Mouse (Mus musculus): ENCODE data around the gene Rnh1. TPM values are rescaled to one million over a fixed set of nuclear protein-coding genes. Genes with fewer than 3 reads are reported as not detected.

Gene Rnh1
- 53.6 TPM for polyA plus RNA-seq (2015; fragmentation: Illumina TruSeq; extraction: RNeasy Lipid Tissue Mini Kit (QIAGEN cat#74804); ENCODE audit: low read depth, low replicate concordance)

GRCm38 (mm10) chr7:141172116-141173006 lies at the start of gene Rnh1:
Gene Rnh1 (minus strand): TSS chr7:141172857.

GRCm38 (mm10) chr7:141215101-141215879 lies 42.6 kb upstream of the Rnh1 start, which contains the start of gene Rassf7:
Gene Rassf7 (plus strand): TSS chr7:141215860.

GRCm38 (mm10) chr7:141213605-141214235 lies 41.1 kb upstream of the Rnh1 start, which contains the start of gene Lmntd2:
Gene Lmntd2 (minus strand): TSS chr7:141214080.

GRCm38 (mm10) chr7:141193948-141194347 lies 21.3 kb upstream of the Rnh1 start, which contains the start of the genes Hras and Lrrc56:
Gene Hras (minus strand): TSS chr7:141194005.
Gene Lrrc56 (plus strand): TSS chr7:141194157.

GRCm38 (mm10) chr7:141122245-141122644 lies 50.4 kb downstream of the Rnh1 start, which contains the start of gene Ptdss2:
Gene Ptdss2 (plus strand): TSS chr7:141122382.

GRCm38 (mm10) chr7:141117636-141118035 lies 55.0 kb downstream of the Rnh1 start, which contains the start of gene Ano9:
Gene Ano9 (minus strand): TSS chr7:141117806.

Other genes starting within 250 kb of the Rnh1 start
- 4.3 TPM for gene Pgghg, start 231.5 kb downstream of the Rnh1 start, polyA plus RNA-seq (2015; fragmentation: Illumina TruSeq; extraction: RNeasy Lipid Tissue Mini Kit (QIAGEN cat#74804); ENCODE audit: low read depth, low replicate concordance)
- not detected for gene Ifitm5, start 222.6 kb downstream of the Rnh1 start, polyA plus RNA-seq (2015; fragmentation: Illumina TruSeq; extraction: RNeasy Lipid Tissue Mini Kit (QIAGEN cat#74804); ENCODE audit: low read depth, low replicate concordance)
- not detected for gene Gm45717, start 216.9 kb downstream of the Rnh1 start, polyA plus RNA-seq (2015; fragmentation: Illumina TruSeq; extraction: RNeasy Lipid Tissue Mini Kit (QIAGEN cat#74804); ENCODE audit: low read depth, low replicate concordance)
- 31.6 TPM for gene Ifitm2, start 216.9 kb downstream of the Rnh1 start, polyA plus RNA-seq (2015; fragmentation: Illumina TruSeq; extraction: RNeasy Lipid Tissue Mini Kit (QIAGEN cat#74804); ENCODE audit: low read depth, low replicate concordance)
- 8.0 TPM for gene Ifitm1, start 205.6 kb downstream of the Rnh1 start, polyA plus RNA-seq (2015; fragmentation: Illumina TruSeq; extraction: RNeasy Lipid Tissue Mini Kit (QIAGEN cat#74804); ENCODE audit: low read depth, low replicate concordance)
- gene Ifitm3, start 162.1 kb downstream of the Rnh1 start, polyA plus RNA-seq (2015; fragmentation: Illumina TruSeq; extraction: RNeasy Lipid Tissue Mini Kit (QIAGEN cat#74804); ENCODE audit: low read depth, low replicate concordance) = 39.7 TPM
- gene Ifitm6, start 154.9 kb downstream of the Rnh1 start, polyA plus RNA-seq (2015; fragmentation: Illumina TruSeq; extraction: RNeasy Lipid Tissue Mini Kit (QIAGEN cat#74804); ENCODE audit: low read depth, low replicate concordance) = 1.1 TPM
- gene Gm17387, start 143.7 kb downstream of the Rnh1 start, polyA plus RNA-seq (2015; fragmentation: Illumina TruSeq; extraction: RNeasy Lipid Tissue Mini Kit (QIAGEN cat#74804); ENCODE audit: low read depth, low replicate concordance) = not detected
- 44.9 TPM for gene B4galnt4, start 111.8 kb downstream of the Rnh1 start, polyA plus RNA-seq (2015; fragmentation: Illumina TruSeq; extraction: RNeasy Lipid Tissue Mini Kit (QIAGEN cat#74804); ENCODE audit: low read depth, low replicate concordance)
- gene Pkp3, start 94.6 kb downstream of the Rnh1 start, polyA plus RNA-seq (2015; fragmentation: Illumina TruSeq; extraction: RNeasy Lipid Tissue Mini Kit (QIAGEN cat#74804); ENCODE audit: low read depth, low replicate concordance) = not detected
- gene Sigirr, start 72.3 kb downstream of the Rnh1 start, polyA plus RNA-seq (2015; fragmentation: Illumina TruSeq; extraction: RNeasy Lipid Tissue Mini Kit (QIAGEN cat#74804); ENCODE audit: low read depth, low replicate concordance) = 2.7 TPM
- not detected for gene Ano9, start 55.1 kb downstream of the Rnh1 start, polyA plus RNA-seq (2015; fragmentation: Illumina TruSeq; extraction: RNeasy Lipid Tissue Mini Kit (QIAGEN cat#74804); ENCODE audit: low read depth, low replicate concordance)
- gene Ptdss2, start 50.5 kb downstream of the Rnh1 start, polyA plus RNA-seq (2015; fragmentation: Illumina TruSeq; extraction: RNeasy Lipid Tissue Mini Kit (QIAGEN cat#74804); ENCODE audit: low read depth, low replicate concordance) = 59.5 TPM
- gene Hras, start 21.1 kb upstream of the Rnh1 start, polyA plus RNA-seq (2015; fragmentation: Illumina TruSeq; extraction: RNeasy Lipid Tissue Mini Kit (QIAGEN cat#74804); ENCODE audit: low read depth, low replicate concordance) = 235 TPM
- 3.7 TPM for gene Lrrc56, start 21.3 kb upstream of the Rnh1 start, polyA plus RNA-seq (2015; fragmentation: Illumina TruSeq; extraction: RNeasy Lipid Tissue Mini Kit (QIAGEN cat#74804); ENCODE audit: low read depth, low replicate concordance)
- not detected for gene Lmntd2, start 41.2 kb upstream of the Rnh1 start, polyA plus RNA-seq (2015; fragmentation: Illumina TruSeq; extraction: RNeasy Lipid Tissue Mini Kit (QIAGEN cat#74804); ENCODE audit: low read depth, low replicate concordance)
- 2.9 TPM for gene Rassf7, start 43.0 kb upstream of the Rnh1 start, polyA plus RNA-seq (2015; fragmentation: Illumina TruSeq; extraction: RNeasy Lipid Tissue Mini Kit (QIAGEN cat#74804); ENCODE audit: low read depth, low replicate concordance)
- 41.3 TPM for gene Phrf1, start 55.9 kb upstream of the Rnh1 start, polyA plus RNA-seq (2015; fragmentation: Illumina TruSeq; extraction: RNeasy Lipid Tissue Mini Kit (QIAGEN cat#74804); ENCODE audit: low read depth, low replicate concordance)
- gene Irf7, start 93.6 kb upstream of the Rnh1 start, polyA plus RNA-seq (2015; fragmentation: Illumina TruSeq; extraction: RNeasy Lipid Tissue Mini Kit (QIAGEN cat#74804); ENCODE audit: low read depth, low replicate concordance) = 3.1 TPM
- not detected for gene Cdhr5, start 103.9 kb upstream of the Rnh1 start, polyA plus RNA-seq (2015; fragmentation: Illumina TruSeq; extraction: RNeasy Lipid Tissue Mini Kit (QIAGEN cat#74804); ENCODE audit: low read depth, low replicate concordance)
- not detected for gene Sct, start 106.3 kb upstream of the Rnh1 start, polyA plus RNA-seq (2015; fragmentation: Illumina TruSeq; extraction: RNeasy Lipid Tissue Mini Kit (QIAGEN cat#74804); ENCODE audit: low read depth, low replicate concordance)
- gene Drd4, start 119.1 kb upstream of the Rnh1 start, polyA plus RNA-seq (2015; fragmentation: Illumina TruSeq; extraction: RNeasy Lipid Tissue Mini Kit (QIAGEN cat#74804); ENCODE audit: low read depth, low replicate concordance) = 0.25 TPM
- 47.0 TPM for gene Deaf1, start 154.8 kb upstream of the Rnh1 start, polyA plus RNA-seq (2015; fragmentation: Illumina TruSeq; extraction: RNeasy Lipid Tissue Mini Kit (QIAGEN cat#74804); ENCODE audit: low read depth, low replicate concordance)
- 50.5 TPM for gene Tmem80, start 154.9 kb upstream of the Rnh1 start, polyA plus RNA-seq (2015; fragmentation: Illumina TruSeq; extraction: RNeasy Lipid Tissue Mini Kit (QIAGEN cat#74804); ENCODE audit: low read depth, low replicate concordance)
- gene Eps8l2, start 166.0 kb upstream of the Rnh1 start, polyA plus RNA-seq (2015; fragmentation: Illumina TruSeq; extraction: RNeasy Lipid Tissue Mini Kit (QIAGEN cat#74804); ENCODE audit: low read depth, low replicate concordance) = 6.6 TPM
- 181 TPM for gene Taldo1, start 219.3 kb upstream of the Rnh1 start, polyA plus RNA-seq (2015; fragmentation: Illumina TruSeq; extraction: RNeasy Lipid Tissue Mini Kit (QIAGEN cat#74804); ENCODE audit: low read depth, low replicate concordance)
- 34.3 TPM for gene Gatd1, start 241.3 kb upstream of the Rnh1 start, polyA plus RNA-seq (2015; fragmentation: Illumina TruSeq; extraction: RNeasy Lipid Tissue Mini Kit (QIAGEN cat#74804); ENCODE audit: low read depth, low replicate concordance)